In the genomic region with DNA sequence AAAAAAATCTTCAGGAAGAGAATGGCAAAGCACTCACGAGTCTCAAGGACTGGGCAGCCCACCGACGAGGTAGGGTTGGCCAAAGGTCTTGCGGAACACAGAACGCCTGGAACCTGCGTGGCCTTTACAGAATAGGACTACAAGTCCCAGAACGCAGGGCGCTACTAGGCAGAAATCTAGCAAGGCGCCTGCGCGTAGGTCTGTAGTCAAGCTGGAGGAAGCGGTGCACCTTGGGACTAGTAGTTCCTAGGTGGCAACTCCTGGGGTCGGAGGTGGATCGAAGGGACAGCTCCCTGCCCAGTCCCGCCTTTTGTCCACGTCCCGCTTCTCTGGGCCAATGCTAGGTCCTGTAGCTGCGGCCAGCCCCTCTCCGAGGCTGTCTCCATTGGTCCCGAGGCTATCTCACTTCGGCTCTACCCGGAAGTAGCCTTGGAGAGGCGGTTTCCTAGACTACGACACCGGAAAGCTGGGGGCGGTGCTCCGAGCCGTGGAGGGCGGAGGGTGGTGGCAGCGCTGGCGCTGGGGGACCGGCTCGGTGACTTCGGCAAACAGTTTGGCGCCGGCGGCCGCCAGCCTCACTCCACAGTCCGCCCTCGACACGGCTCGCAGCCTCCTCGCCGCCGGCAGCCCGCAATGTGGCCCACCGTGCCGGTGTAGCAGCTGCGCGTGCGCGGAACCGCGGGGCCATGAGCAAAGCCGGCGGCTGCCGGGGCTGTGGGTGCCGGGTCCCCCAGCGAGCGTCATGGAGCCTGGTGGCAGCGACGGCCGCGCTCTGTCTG, we compare ENCODE assay signal across 7 mouse cellular contexts. TPM values are rescaled to one million over a fixed set of nuclear protein-coding genes. Genes with fewer than 3 reads are reported as not detected.
DNase-seq lines count a peak whose midpoint lies in the region; ATAC-seq lines count a peak whose summit lies in the region.

Edem3 (plus strand) TSS at position 491 of the 779 bp plus-strand sequence.

- H3K4me2 ChIP-seq in intestine, embryonic 15.5 days (replicated peaks) = peak within 1 kb of the TSS; percentile 83

- WGBS in intestine, embryonic 15.5 days = 0% methylated on average over 64 of the region's 64 CpGs
- WGBS in midbrain, embryonic 10.5 days = under 1% methylated on average over 64 of the region's 64 CpGs

- H3K27ac ChIP-seq in intestine, embryonic 15.5 days = peak within 1 kb of the TSS; percentile 24
- peak within 1 kb of the TSS; percentile 88 for H3K27ac ChIP-seq in midbrain, embryonic 10.5 days (replicated peaks)

- no peaks in the 10 kb centered on the region for H3K36me3 ChIP-seq in intestine, embryonic 15.5 days
- H3K36me3 ChIP-seq in midbrain, embryonic 10.5 days = no peaks in the 10 kb centered on the region

- no peaks in the 10 kb centered on the region for H3K27me3 ChIP-seq in intestine, embryonic 15.5 days (replicated peaks)
- no peaks in the 10 kb centered on the region for H3K27me3 ChIP-seq in midbrain, embryonic 10.5 days (ENCODE audit: low read depth, poor library complexity, severe bottlenecking)

- peak within 1 kb of the TSS; percentile 54 for H3K9ac ChIP-seq in intestine, embryonic 15.5 days

- peak; percentile 99 for ATAC-seq in intestine, embryonic 15.5 days

- DNase-seq in adrenal gland, adult 2 months = peak; percentile 99
- peak; percentile 93 for DNase-seq in embryo, embryonic 11.5 days (ENCODE audit: low read depth, low spot score)
- peak; percentile 89 to 97 for DNase-seq in gastrocnemius, postnatal 36 days
- DNase-seq in left cerebral cortex, postnatal 25 days (ENCODE audit: low spot score in 2 of 2) = peak; percentile 98 to 100
- DNase-seq in midbrain, embryonic 10.5 days (ENCODE audit: low spot score) = peak; percentile 96
- DNase-seq in right cerebral cortex, postnatal 4 days = peak; percentile 93

- intact Hi-C loops in gastrocnemius, postnatal 36 days (cut with DNase I) = no loop called here
- intact Hi-C loops in left cerebral cortex, postnatal 25 days (cut with DNase I) = loop anchor here (10.0 kb wide), 1 partner anchor 1360 kb away; the partner anchor contains the start of genes Odr4 and Tpr

- H3K4me1 ChIP-seq in intestine, embryonic 15.5 days (replicated peaks) = peaks cover 5% of the 10 kb centered on the region
- H3K4me1 ChIP-seq in midbrain, embryonic 10.5 days = peaks cover 24% of the 10 kb centered on the region

- H3K9me3 ChIP-seq in intestine, embryonic 15.5 days = no peaks in the 10 kb centered on the region
- no peaks in the 10 kb centered on the region for H3K9me3 ChIP-seq in midbrain, embryonic 10.5 days (replicated peaks)

- peak within 1 kb of the TSS; percentile 61 for H3K4me3 ChIP-seq in intestine, embryonic 15.5 days (replicated peaks)
- peak within 1 kb of the TSS; percentile 82 for H3K4me3 ChIP-seq in midbrain, embryonic 10.5 days

RNA-seq across cellular contexts. Expression of gene Edem3, which starts in this region (rescaled TPM):
- 100 to 1,000 TPM in 1 of 2 experiments, 10 to 100 TPM in 1; 77.7 to 112 TPM for total RNA-seq in adrenal gland, adult 2 months (2021)
- 12.7 and 17.0 TPM in 2 replicates for polyA plus RNA-seq in adrenal gland, adult 2 months (2012; rRNA removed)
- total RNA-seq in gastrocnemius, postnatal 36 days (2021) = 10 to 100 TPM; 17.8 to 21.3 TPM
- 12.5 and 13.2 TPM in 2 replicates for polyA plus RNA-seq in intestine, embryonic 15.5 days (2015; fragmentation: Nextera tagmentation; extraction: Ambion mirVana)
- total RNA-seq in left cerebral cortex, postnatal 25 days (2021) = 10 to 100 TPM; 38.5 to 39.7 TPM
- 14.1 and 18.3 TPM in 2 replicates for polyA plus RNA-seq in midbrain, embryonic 10.5 days (2016; fragmentation: Nextera tagmentation; extraction: Ambion mirVana)

Comparison
In these comparisons a context has a peak if more than half of its experiments do, and no peak if none do; other contexts are left out.
1. Peak in every context shown above with its lines: DNase-seq, ATAC-seq, H3K4me3 ChIP-seq and H3K27ac ChIP-seq.